Mouse (Mus musculus) large intestine, adult 2 months (tissue): ENCODE data around the gene Rnase4. TPM values are rescaled to one million over a fixed set of nuclear protein-coding genes. Genes with fewer than 3 reads are reported as not detected.
A peak's percentile ranks its signal among the peaks of the same experiment; 100 is the strongest.
"Not testable (repeated sequence)": the region's sequence is repeated elsewhere in the genome, so short reads cannot be mapped to it uniquely, and the experiment has no call there.

Experiments
- DNase-seq: peaks from one replicate; pipeline ENCODE4 v3.0.0-alpha.2; 2012; ENCODE audit warnings: low read depth, low spot score
- WGBS: fragments of 180-500 bp; shearing (Covaris S2); methylation state at CpG from one replicate; pipeline ENCODE4 v1.1.7; 2018; 5-methylcytosine and 5-hydroxymethylcytosine counted together
- polyA plus RNA-seq: library from polyadenylated mRNA; depleted of rRNA; stranded (reverse); fragments of >200 nt; gene quantifications from 2 replicates; pipeline ENCODE4 v1.2.3, GENCODE M21; 2012

The Rnase4 gene
- polyA plus RNA-seq, 1 experiment, result 226 TPM

GRCm38 (mm10) chr14:51088166-51088969 lies 2.5 kb upstream of the Rnase4 start:
- 2% methylated on average over 23 of the region's 23 CpGs for WGBS
- no peak for DNase-seq

- under 1% methylated on average over 34 of the region's 34 CpGs for WGBS
- DNase-seq, result peak; percentile 98
These were observed 1.8 kb upstream of the Rnase4 start for GRCm38 (mm10) chr14:51088970-51089673.

- DNase-seq, result no peak
- WGBS, result under 1% methylated on average over 15 of the region's 15 CpGs
These were observed 1.2 kb upstream of the Rnase4 start for GRCm38 (mm10) chr14:51089674-51090076.

GRCm38 (mm10) chr14:51090077-51090781 lies 648 bp upstream of the Rnase4 start:
- no peak for DNase-seq
- WGBS, result under 1% methylated on average over 27 of the region's 27 CpGs

- 24% methylated on average over 8 of the region's 8 CpGs for WGBS
- DNase-seq, result no peak
These were observed 1.3 kb downstream of the Rnase4 start for GRCm38 (mm10) chr14:51092073-51092620.

- no peak for DNase-seq
- 19% methylated on average over 3 of the region's 3 CpGs for WGBS
These were observed 2.6 kb downstream of the Rnase4 start for GRCm38 (mm10) chr14:51093496-51093895.

- whole genome bisulfite sequencing, result 49% methylated on average over 5 of the region's 5 CpGs
- DNase-seq, result no peak
These were observed 3.4 kb downstream of the Rnase4 start for GRCm38 (mm10) chr14:51094096-51094875.

GRCm38 (mm10) chr14:51094921-51095320 lies 4.0 kb downstream of the Rnase4 start:
- DNase-seq, result no peak
- 67% methylated on average over 9 of the region's 9 CpGs for WGBS

- no peak for DNase-seq
- WGBS, result 12% methylated on average over 9 of the region's 9 CpGs
These were observed 5.1 kb downstream of the Rnase4 start for GRCm38 (mm10) chr14:51095736-51096524.

- not testable (repeated sequence) for DNase-seq
- 15% methylated on average over 1 of the region's 1 CpGs for WGBS
These were observed 7.4 kb downstream of the Rnase4 start for GRCm38 (mm10) chr14:51098300-51098699.

- WGBS, result 89% methylated on average over 11 of the region's 11 CpGs
- no peak for DNase-seq
These were observed 8.0 kb downstream of the Rnase4 start for GRCm38 (mm10) chr14:51098921-51099320.

- no peak for DNase-seq
- WGBS, result 45% methylated on average over 9 of the region's 9 CpGs
These were observed 10.4 kb downstream of the Rnase4 start for GRCm38 (mm10) chr14:51101284-51101683.

GRCm38 (mm10) chr14:51103217-51103616 lies 12.3 kb downstream of the Rnase4 start:
- 75% methylated on average over 3 of the region's 3 CpGs for WGBS
- DNase-seq, result no peak

GRCm38 (mm10) chr14:51104366-51104765 lies 13.5 kb downstream of the Rnase4 start:
- 87% methylated on average over 2 of the region's 2 CpGs for WGBS
- DNase-seq, result no peak

GRCm38 (mm10) chr14:51106449-51106967 lies 15.6 kb downstream of the Rnase4 start:
- no peak for DNase-seq

GRCm38 (mm10) chr14:51111966-51112365 lies 21.1 kb downstream of the Rnase4 start:
- DNase-seq, result no peak
- WGBS, result 69% methylated on average over 3 of the region's 3 CpGs

GRCm38 (mm10) chr14:51113476-51113875 lies 22.6 kb downstream of the Rnase4 start:
- WGBS, result 68% methylated on average over 9 of the region's 9 CpGs
- no peak for DNase-seq

- no peak for DNase-seq
- 67% methylated on average over 12 of the region's 12 CpGs for WGBS
These were observed 23.2 kb downstream of the Rnase4 start, which contains the start of gene Eddm3b for GRCm38 (mm10) chr14:51113916-51114560. Gene Eddm3b (plus strand): TSS chr14:51114426.
